Mouse (Mus musculus): Measurements from ENCODE around the gene Ano6. TPM values are rescaled to one million over a fixed set of nuclear protein-coding genes. Genes with fewer than 3 reads are reported as not detected.
A peak's percentile ranks its signal among the peaks of the same experiment; 100 is the strongest.

Ano6 gene
- polyA plus RNA-seq, 1 experiment from 2014 or later = 51.5 TPM

GRCm38 (mm10) chr15:95801261-95801979 is 10.8 kb downstream of the Ano6 start:
- peaks cover 49% of the 10 kb centered on the region for H3K4me1 ChIP-seq (ENCODE audit: control insufficient read depth, insufficient read depth, low read length)
- WGBS = 71% methylated on average over 21 of the region's 21 CpGs

GRCm38 (mm10) chr15:95802140-95802539 is 11.5 kb downstream of the Ano6 start:
- no peak overlapping the region for H3K9ac ChIP-seq (ENCODE audit: low read depth, low read length)
- no peaks in the 10 kb centered on the region for H3K27me3 ChIP-seq (replicated peaks; ENCODE audit: control insufficient read depth, insufficient read depth, low read length)
- no peak overlapping the region for H3K27ac ChIP-seq (ENCODE audit: low read length)
- H3K4me2 ChIP-seq (ENCODE audit: low read depth, low read length) = no peak overlapping the region
- 0 out of 2 replicates have a peak, but pooled peaks cover 4% of the 10 kb centered on the region for H3K36me3 ChIP-seq (ENCODE audit: control insufficient read depth, insufficient read depth, low read length)
- WGBS = 81% methylated on average over 6 of the region's 6 CpGs
- H3K4me3 ChIP-seq (ENCODE audit: low read length) = no peak overlapping the region
- no peaks in the 10 kb centered on the region for H3K9me3 ChIP-seq (ENCODE audit: control insufficient read depth, low read length)
- peaks cover 48% of the 10 kb centered on the region for H3K4me1 ChIP-seq (ENCODE audit: control insufficient read depth, insufficient read depth, low read length)
- no peak for ATAC-seq

More at GRCm38 (mm10) chr15:95801261-95801979, 10.8 kb downstream of the Ano6 start:
- Histone ChIP-seq H3K27me3 (replicated peaks; ENCODE audit: control insufficient read depth, insufficient read depth, low read length) (no peaks in the 10 kb centered on the region), H3K4me2 (ENCODE audit: low read depth, low read length) (no peak overlapping the region), H3K9me3 (ENCODE audit: control insufficient read depth, low read length) (no peaks in the 10 kb centered on the region), H3K36me3 (ENCODE audit: control insufficient read depth, insufficient read depth, low read length) (0 out of 2 replicates have a peak, but pooled peaks cover 4% of the 10 kb centered on the region), H3K9ac (ENCODE audit: low read depth, low read length) (no peak overlapping the region), H3K4me3 (ENCODE audit: low read length) (no peak overlapping the region), H3K27ac (ENCODE audit: low read length) (no peak overlapping the region)
- ATAC-seq = no peak

GRCm38 (mm10) chr15:95802762-95803161 is 12.1 kb downstream of the Ano6 start:
- peaks cover 43% of the 10 kb centered on the region for H3K4me1 ChIP-seq (ENCODE audit: control insufficient read depth, insufficient read depth, low read length)
- H3K9me3 ChIP-seq (ENCODE audit: control insufficient read depth, low read length) = no peaks in the 10 kb centered on the region
- ATAC-seq = no peak
- H3K36me3 ChIP-seq (ENCODE audit: control insufficient read depth, insufficient read depth, low read length) = 0 out of 2 replicates have a peak, but pooled peaks cover 4% of the 10 kb centered on the region
- no peak overlapping the region for H3K4me2 ChIP-seq (ENCODE audit: low read depth, low read length)
- no peaks in the 10 kb centered on the region for H3K27me3 ChIP-seq (replicated peaks; ENCODE audit: control insufficient read depth, insufficient read depth, low read length)
- no peak overlapping the region for H3K27ac ChIP-seq (ENCODE audit: low read length)
- H3K9ac ChIP-seq (ENCODE audit: low read depth, low read length) = no peak overlapping the region
- H3K4me3 ChIP-seq (ENCODE audit: low read length) = no peak overlapping the region
- 61% methylated on average over 2 of the region's 2 CpGs for WGBS

- Histone ChIP-seq H3K36me3 (ENCODE audit: control insufficient read depth, insufficient read depth, low read length) (0 out of 2 replicates have a peak, but pooled peaks cover 2% of the 10 kb centered on the region), H3K27me3 (replicated peaks; ENCODE audit: control insufficient read depth, insufficient read depth, low read length) (no peaks in the 10 kb centered on the region), H3K4me3 (ENCODE audit: low read length) (no peak overlapping the region), H3K9ac (ENCODE audit: low read depth, low read length) (no peak overlapping the region), H3K9me3 (ENCODE audit: control insufficient read depth, low read length) (no peaks in the 10 kb centered on the region), H3K4me2 (ENCODE audit: low read depth, low read length) (no peak overlapping the region), H3K4me1 (ENCODE audit: control insufficient read depth, insufficient read depth, low read length) (peaks cover 41% of the 10 kb centered on the region), H3K27ac (ENCODE audit: low read length) (no peak overlapping the region)
- ATAC-seq = no peak
- 82% methylated on average over 3 of the region's 3 CpGs for WGBS
Measured at GRCm38 (mm10) chr15:95803484-95803883, 12.8 kb downstream of the Ano6 start.

GRCm38 (mm10) chr15:95804255-95804654 is 13.6 kb downstream of the Ano6 start:
- 21% methylated on average over 7 of the region's 7 CpGs for whole genome bisulfite sequencing
- H3K27me3 ChIP-seq (replicated peaks; ENCODE audit: control insufficient read depth, insufficient read depth, low read length) = no peaks in the 10 kb centered on the region
- H3K27ac ChIP-seq (ENCODE audit: low read length) = peak overlapping the region; percentile 25
- no peak overlapping the region for H3K4me3 ChIP-seq (ENCODE audit: low read length)
- peak overlapping the region; percentile 11; the same call in 1 of the 2 replicates for H3K4me2 ChIP-seq (ENCODE audit: low read depth, low read length)
- H3K36me3 ChIP-seq (ENCODE audit: control insufficient read depth, insufficient read depth, low read length) = no peaks in the 10 kb centered on the region
- H3K9me3 ChIP-seq (ENCODE audit: control insufficient read depth, low read length) = no peaks in the 10 kb centered on the region
- H3K4me1 ChIP-seq (ENCODE audit: control insufficient read depth, insufficient read depth, low read length) = peaks cover 46% of the 10 kb centered on the region
- H3K9ac ChIP-seq (ENCODE audit: low read depth, low read length) = 0 out of 2 replicates have a peak overlapping the region, but pooled peaks have one; percentile 8
- peak; percentile 76 for ATAC-seq

- ATAC-seq = no peak; the same call in 1 of the 2 replicates
Measured at GRCm38 (mm10) chr15:95805022-95805471, 14.4 kb downstream of the Ano6 start.

GRCm38 (mm10) chr15:95807908-95808307 is 17.3 kb downstream of the Ano6 start:
- H3K36me3 ChIP-seq (ENCODE audit: control insufficient read depth, insufficient read depth, low read length) = peaks cover 4% of the 10 kb centered on the region; the same call in 1 of the 2 replicates
- 67% methylated on average over 3 of the region's 3 CpGs for WGBS
- H3K27me3 ChIP-seq (replicated peaks; ENCODE audit: control insufficient read depth, insufficient read depth, low read length) = no peaks in the 10 kb centered on the region
- no peak overlapping the region for H3K9ac ChIP-seq (ENCODE audit: low read depth, low read length)
- no peak overlapping the region for H3K4me3 ChIP-seq (ENCODE audit: low read length)
- H3K27ac ChIP-seq (ENCODE audit: low read length) = no peak overlapping the region
- peaks cover 36% of the 10 kb centered on the region for H3K4me1 ChIP-seq (ENCODE audit: control insufficient read depth, insufficient read depth, low read length)
- H3K9me3 ChIP-seq (ENCODE audit: control insufficient read depth, low read length) = 0 out of 2 replicates have a peak, but pooled peaks cover 2% of the 10 kb centered on the region
- ATAC-seq = no peak
- H3K4me2 ChIP-seq (ENCODE audit: low read depth, low read length) = no peak overlapping the region

More at GRCm38 (mm10) chr15:95805022-95805471, 14.4 kb downstream of the Ano6 start:
- Histone ChIP-seq H3K27ac (ENCODE audit: low read length) (peak overlapping the region; percentile 25), H3K9me3 (ENCODE audit: control insufficient read depth, low read length) (no peaks in the 10 kb centered on the region), H3K27me3 (replicated peaks; ENCODE audit: control insufficient read depth, insufficient read depth, low read length) (no peaks in the 10 kb centered on the region), H3K36me3 (ENCODE audit: control insufficient read depth, insufficient read depth, low read length) (no peaks in the 10 kb centered on the region), H3K4me2 (ENCODE audit: low read depth, low read length) (no peak overlapping the region), H3K4me1 (ENCODE audit: control insufficient read depth, insufficient read depth, low read length) (peaks cover 46% of the 10 kb centered on the region), H3K9ac (ENCODE audit: low read depth, low read length) (no peak overlapping the region), H3K4me3 (ENCODE audit: low read length) (no peak overlapping the region)
- WGBS = 38% methylated on average over 5 of the region's 5 CpGs

GRCm38 (mm10) chr15:95810357-95810761 is 19.7 kb downstream of the Ano6 start:
- no peak overlapping the region for H3K27ac ChIP-seq (ENCODE audit: low read length)
- 62% methylated on average over 4 of the region's 4 CpGs for WGBS
- H3K36me3 ChIP-seq (ENCODE audit: control insufficient read depth, insufficient read depth, low read length) = peaks cover 4% of the 10 kb centered on the region; the same call in 1 of the 2 replicates
- H3K4me1 ChIP-seq (ENCODE audit: control insufficient read depth, insufficient read depth, low read length) = peaks cover 19% of the 10 kb centered on the region
- no peaks in the 10 kb centered on the region for H3K27me3 ChIP-seq (replicated peaks; ENCODE audit: control insufficient read depth, insufficient read depth, low read length)
- no peak for ATAC-seq
- H3K9me3 ChIP-seq (ENCODE audit: control insufficient read depth, low read length) = 0 out of 2 replicates have a peak, but pooled peaks cover 2% of the 10 kb centered on the region
- H3K9ac ChIP-seq (ENCODE audit: low read depth, low read length) = no peak overlapping the region
- H3K4me3 ChIP-seq (ENCODE audit: low read length) = no peak overlapping the region
- no peak overlapping the region for H3K4me2 ChIP-seq (ENCODE audit: low read depth, low read length)

- H3K4me1 ChIP-seq (ENCODE audit: control insufficient read depth, insufficient read depth, low read length) = peaks cover 20% of the 10 kb centered on the region; the same call in 1 of the 2 replicates
- H3K36me3 ChIP-seq (ENCODE audit: control insufficient read depth, insufficient read depth, low read length) = peaks cover 4% of the 10 kb centered on the region; the same call in 1 of the 2 replicates
- 96% methylated on average over 8 of the region's 8 CpGs for WGBS
- H3K4me2 ChIP-seq (ENCODE audit: low read depth, low read length) = no peak overlapping the region
- H3K27me3 ChIP-seq (replicated peaks; ENCODE audit: control insufficient read depth, insufficient read depth, low read length) = no peaks in the 10 kb centered on the region
- H3K9me3 ChIP-seq (ENCODE audit: control insufficient read depth, low read length) = 0 out of 2 replicates have a peak, but pooled peaks cover 2% of the 10 kb centered on the region
- no peak for ATAC-seq
- no peak overlapping the region for H3K4me3 ChIP-seq (ENCODE audit: low read length)
- no peak overlapping the region for H3K27ac ChIP-seq (ENCODE audit: low read length)
- H3K9ac ChIP-seq (ENCODE audit: low read depth, low read length) = no peak overlapping the region
Measured at GRCm38 (mm10) chr15:95812821-95813571, 22.4 kb downstream of the Ano6 start.
